Mouse (Mus musculus) splenic B cell, adult 2 months (primary cell): ENCODE data around the gene Lyrm4.

Experiments
- DNase-seq: peaks from one replicate; pipeline ENCODE4 v3.0.0-alpha.2; 2011; ENCODE audit warnings: low read depth, low spot score
- H3K27me3 ChIP-seq: 2 replicates; pipeline ENCODE4 v1.6.1; 2012; ENCODE audit warnings: mild to moderate bottlenecking, low read length, moderate library complexity, mixed read lengths; ENCODE audit not compliant: control insufficient read depth, poor library complexity, insufficient read depth, severe bottlenecking
- H3K36me3 ChIP-seq: 2 replicates; pipeline ENCODE4 v1.6.1; 2012; ENCODE audit warnings: mild to moderate bottlenecking, low read length, moderate library complexity, mixed read lengths; ENCODE audit not compliant: control insufficient read depth, poor library complexity, insufficient read depth, severe bottlenecking

Lyrm4 gene

DNA sequence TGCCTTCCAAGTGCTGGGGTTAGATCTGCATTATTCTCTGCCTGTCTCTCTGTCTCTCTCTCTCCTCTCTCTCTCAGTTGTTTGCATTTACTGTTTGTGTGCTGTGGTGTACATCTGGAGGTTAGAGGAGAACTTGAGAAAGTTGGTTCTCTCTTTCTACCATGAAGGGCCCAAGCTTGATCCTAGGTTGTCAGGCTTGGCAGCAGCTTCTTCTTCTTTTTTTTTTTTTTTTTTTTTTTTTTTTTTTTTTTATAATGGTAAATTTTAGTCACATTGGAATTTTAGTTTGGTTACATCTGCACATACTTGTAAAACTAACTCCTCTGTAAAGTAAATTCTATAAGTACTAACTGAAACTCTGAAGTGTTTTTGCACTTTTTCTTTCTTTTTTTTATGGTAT is 3.3 kb upstream of the Lyrm4 start:
- H3K36me3 ChIP-seq: no peaks in the 10 kb centered on the region
- no peak for DNase-seq
- no peaks in the 10 kb centered on the region for H3K27me3 ChIP-seq

DNA sequence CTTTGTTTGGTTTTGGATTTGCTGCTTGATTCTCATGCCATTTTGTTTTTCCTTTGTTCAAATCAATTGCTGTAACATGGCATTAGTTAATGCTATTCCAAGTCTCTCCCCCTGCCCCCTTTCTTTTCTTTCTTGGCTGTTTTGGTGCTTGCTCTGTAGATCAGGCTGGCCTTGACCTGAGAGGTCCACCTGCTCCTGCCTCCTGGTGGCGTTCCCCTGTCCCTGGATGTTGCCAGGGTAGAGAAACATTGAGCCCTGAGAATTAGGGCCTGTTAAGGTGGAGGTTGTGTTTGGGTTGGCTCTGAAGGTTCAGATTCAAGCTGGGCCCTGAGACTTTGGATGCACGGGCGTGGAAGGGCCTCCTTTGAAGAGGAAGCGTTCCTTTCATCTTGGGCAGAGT is 2.4 kb upstream of the Lyrm4 start:
- Histone ChIP-seq H3K36me3 (no peaks in the 10 kb centered on the region), H3K27me3 (no peaks in the 10 kb centered on the region)
- DNase-seq: no peak

GRCm38 (mm10) chr13:36116520-36117142 is 695 bp downstream of the Lyrm4 start:
- Histone ChIP-seq H3K27me3 (no peaks in the 10 kb centered on the region), H3K36me3 (no peaks in the 10 kb centered on the region)
- DNase-seq: peak; percentile 37

DNA sequence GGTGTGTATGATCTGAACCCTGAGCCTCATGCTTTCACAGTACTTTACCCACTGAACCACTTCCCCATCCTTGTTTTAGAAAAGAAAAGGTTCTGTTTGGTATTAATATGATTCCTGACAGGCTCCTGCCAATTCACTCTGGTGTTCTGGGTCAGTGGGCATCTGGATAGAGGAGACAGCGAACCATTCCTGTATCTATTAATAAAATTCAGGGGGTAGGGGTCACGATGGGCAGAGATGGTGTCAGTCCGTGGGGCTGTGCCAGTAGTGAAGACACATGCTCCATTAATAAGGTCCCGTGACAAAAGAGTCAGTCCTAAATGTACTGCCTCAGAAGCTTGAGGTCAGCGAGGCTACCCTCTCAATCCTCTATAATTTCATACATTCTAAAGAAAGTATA is 4.1 kb downstream of the Lyrm4 start:
- H3K27me3 ChIP-seq: no peaks in the 10 kb centered on the region
- DNase-seq: no peak

GRCm38 (mm10) chr13:36111331-36111730 is 6.0 kb downstream of the Lyrm4 start:
- no peaks in the 10 kb centered on the region for H3K36me3 ChIP-seq
- H3K27me3 ChIP-seq: no peaks in the 10 kb centered on the region
- DNase-seq: no peak

More for the DNA sequence above, 4.1 kb downstream of the Lyrm4 start:
- H3K36me3 ChIP-seq: no peaks in the 10 kb centered on the region

GRCm38 (mm10) chr13:36108528-36108927 is 8.8 kb downstream of the Lyrm4 start:
- no peak for DNase-seq
- no peaks in the 10 kb centered on the region for H3K27me3 ChIP-seq
- H3K36me3 ChIP-seq: no peaks in the 10 kb centered on the region

DNA sequence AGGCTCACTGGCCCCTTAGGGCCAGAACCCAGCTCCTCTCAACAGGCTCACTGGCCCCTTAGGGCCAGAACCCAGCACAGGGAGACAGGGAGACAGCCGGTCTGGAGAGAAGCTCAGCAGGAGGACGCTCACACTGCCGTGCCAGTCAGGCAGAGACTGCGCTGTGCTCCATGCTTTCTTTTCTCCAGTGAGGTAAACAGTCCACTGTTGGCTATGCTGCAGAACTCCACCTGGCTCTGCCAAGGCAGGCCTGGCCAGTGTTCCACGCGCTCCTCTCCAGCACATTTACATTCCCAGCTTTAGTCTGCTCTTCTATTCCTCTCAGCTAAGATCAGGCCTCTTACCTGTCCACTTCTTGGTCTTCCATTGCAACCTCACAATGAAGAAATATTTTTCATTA is 11.7 kb downstream of the Lyrm4 start:
- Histone ChIP-seq H3K27me3 (no peaks in the 10 kb centered on the region), H3K36me3 (no peaks in the 10 kb centered on the region)
- no peak for DNase-seq

GRCm38 (mm10) chr13:36096684-36097383 is 20.5 kb downstream of the Lyrm4 start:
- Histone ChIP-seq H3K27me3 (no peaks in the 10 kb centered on the region), H3K36me3 (no peaks in the 10 kb centered on the region)
- no peak for DNase-seq

GRCm38 (mm10) chr13:36088168-36088567 is 29.2 kb downstream of the Lyrm4 start:
- Histone ChIP-seq H3K27me3 (no peaks in the 10 kb centered on the region), H3K36me3 (peaks cover 2% of the 10 kb centered on the region; the same call in 1 of the 2 replicates)
- DNase-seq: peak; percentile 29

GRCm38 (mm10) chr13:36087427-36087826 is 29.9 kb downstream of the Lyrm4 start:
- no peak for DNase-seq

DNA sequence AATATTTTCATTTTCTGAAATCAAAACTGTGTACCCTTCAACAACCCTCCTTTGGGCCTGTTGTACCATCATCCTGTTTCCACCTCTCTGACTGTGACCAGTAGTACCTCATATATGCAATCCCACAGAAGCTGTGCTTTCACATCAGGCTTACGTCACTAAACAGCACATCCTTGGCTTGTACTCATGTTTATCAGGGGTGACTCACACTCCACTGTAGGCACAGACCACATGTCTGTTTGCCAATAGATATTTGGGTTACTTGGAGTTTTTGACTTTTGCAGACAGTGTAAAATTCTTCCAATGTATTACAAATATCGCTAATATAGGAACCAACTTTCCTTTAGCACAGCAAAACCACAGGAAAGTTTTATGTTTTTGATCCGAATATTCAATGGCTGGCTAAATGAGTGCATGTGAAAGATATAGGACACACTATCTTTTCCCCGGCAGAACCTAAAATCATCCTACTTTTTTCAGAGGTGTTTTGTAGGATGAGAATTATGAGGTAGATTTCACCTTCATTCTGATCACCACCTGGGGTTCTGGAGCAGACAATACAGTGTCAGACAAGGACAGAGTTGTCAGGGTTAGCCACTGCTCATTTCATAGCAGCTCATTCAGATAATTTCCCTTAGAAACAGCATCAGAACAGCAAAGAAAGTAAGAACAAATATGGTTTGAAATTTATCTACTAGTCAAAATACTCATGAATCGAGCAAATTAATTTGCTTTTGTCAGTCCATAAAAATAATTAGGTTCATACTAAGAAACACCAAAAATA is 30.5 kb downstream of the Lyrm4 start:
- Histone ChIP-seq H3K36me3 (peaks cover 2% of the 10 kb centered on the region; the same call in 1 of the 2 replicates), H3K27me3 (no peaks in the 10 kb centered on the region)
- no peak for DNase-seq

More at GRCm38 (mm10) chr13:36087427-36087826, 29.9 kb downstream of the Lyrm4 start:
- Histone ChIP-seq H3K36me3 (peaks cover 2% of the 10 kb centered on the region; the same call in 1 of the 2 replicates), H3K27me3 (no peaks in the 10 kb centered on the region)

DNA sequence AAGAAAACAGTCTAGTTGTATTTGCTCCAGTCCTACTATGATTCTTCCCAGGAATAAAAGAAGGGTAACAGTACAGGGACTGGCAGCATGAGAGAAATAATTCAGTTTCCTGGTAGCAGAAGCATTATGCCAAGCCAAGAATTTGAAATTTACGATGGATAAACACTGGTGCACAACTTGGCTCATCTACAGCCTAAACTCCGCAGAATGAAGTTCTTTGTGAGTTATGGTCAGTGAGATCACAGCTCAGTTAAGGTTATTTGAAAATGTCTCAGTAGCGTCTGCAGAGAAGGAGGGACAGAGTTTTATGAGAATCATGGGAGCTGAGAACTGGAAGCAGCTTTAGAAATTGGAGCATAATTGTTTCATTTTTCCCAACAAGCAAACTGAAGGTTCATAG is 31.4 kb downstream of the Lyrm4 start:
- Histone ChIP-seq H3K27me3 (no peaks in the 10 kb centered on the region), H3K36me3 (peaks cover 2% of the 10 kb centered on the region; the same call in 1 of the 2 replicates)
- DNase-seq: no peak

DNA sequence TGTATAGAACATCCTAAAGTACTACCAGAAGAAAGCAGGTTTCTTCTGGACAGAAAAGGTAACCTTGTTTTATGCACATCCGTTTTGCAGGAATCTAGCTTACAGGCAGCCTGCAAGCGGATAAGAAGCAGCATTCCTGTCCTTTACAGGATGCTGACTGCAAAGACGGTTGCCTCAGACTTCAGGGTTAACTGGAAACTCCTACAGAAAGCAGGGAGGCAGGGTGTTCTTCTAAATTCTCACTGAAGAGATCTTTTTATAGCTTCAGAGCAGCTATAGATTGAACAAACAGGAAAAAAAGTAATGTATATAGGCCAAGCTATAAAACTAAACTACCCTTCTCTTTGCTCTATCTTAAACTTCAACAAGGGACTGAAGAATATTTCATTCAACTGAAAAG is 32.6 kb downstream of the Lyrm4 start:
- DNase-seq: no peak
- H3K27me3 ChIP-seq: no peaks in the 10 kb centered on the region
- H3K36me3 ChIP-seq: no peaks in the 10 kb centered on the region

- H3K27me3 ChIP-seq: no peaks in the 10 kb centered on the region
- H3K36me3 ChIP-seq: no peaks in the 10 kb centered on the region
- no peak for DNase-seq
Observed at GRCm38 (mm10) chr13:36081591-36081990, 35.7 kb downstream of the Lyrm4 start.

DNA sequence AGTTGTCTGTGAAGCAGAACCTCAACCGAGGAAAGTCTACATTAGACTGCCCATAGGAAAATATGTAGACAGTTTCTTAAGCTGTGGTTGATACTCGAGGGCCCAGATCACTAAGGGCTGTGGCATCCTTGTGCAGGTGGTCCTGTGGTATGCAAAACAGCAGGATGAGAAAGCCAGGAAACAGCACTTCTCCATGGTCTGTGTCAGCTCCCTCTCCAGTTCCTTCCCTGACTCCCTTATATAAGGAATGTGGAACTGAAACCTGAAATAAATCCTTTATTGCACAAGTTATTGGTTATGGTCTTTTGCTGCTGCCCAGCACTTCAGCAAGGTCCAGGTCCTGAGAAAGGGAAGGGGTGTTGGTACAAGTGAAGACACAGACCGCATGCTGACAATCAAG is 42.8 kb downstream of the Lyrm4 start:
- peak; percentile 5 for DNase-seq
- Histone ChIP-seq H3K36me3 (no peaks in the 10 kb centered on the region), H3K27me3 (no peaks in the 10 kb centered on the region)
